Mouse (Mus musculus) stomach, postnatal 0 days (tissue): ENCODE measurements around the gene Cntnap1. TPM values are rescaled to one million over a fixed set of nuclear protein-coding genes. Genes with fewer than 3 reads are reported as not detected.

Source experiments
- ATAC-seq: fragments of 200-750 bp; cut with Nextera tagmentation; 2 replicates; pipeline ENCODE4 v1.8.0; 2017; ENCODE audit not compliant: low FRiP score, low TSS enrichment
- DNase-seq: peaks from one replicate; pipeline ENCODE4 v3.0.0-alpha.2; 2016; ENCODE audit warnings: low spot score
- H3K27ac ChIP-seq: fragments of 300-500 bp; sonication (generic); replicated peaks from 2 replicates; pipeline ENCODE4 v1.5.1; 2014; ENCODE audit warnings: mild to moderate bottlenecking, control low read depth
- H3K27me3 ChIP-seq: fragments of 300-500 bp; sonication (generic); 2 replicates; pipeline ENCODE4 v1.6.1; 2014; ENCODE audit warnings: low read length; ENCODE audit not compliant: control insufficient read depth, insufficient read depth
- H3K36me3 ChIP-seq: fragments of 300-500 bp; sonication (generic); 2 replicates; pipeline ENCODE4 v1.6.1; 2014; ENCODE audit warnings: low read length, mixed read lengths; ENCODE audit not compliant: control insufficient read depth, insufficient read depth
- H3K4me1 ChIP-seq: fragments of 300-500 bp; sonication (generic); replicated peaks from 2 replicates; pipeline ENCODE4 v1.6.1; 2014; ENCODE audit warnings: antibody characterized with exemption; ENCODE audit not compliant: control insufficient read depth, insufficient read depth
- H3K4me2 ChIP-seq: fragments of 300-500 bp; sonication (generic); replicated peaks from 2 replicates; pipeline ENCODE4 v1.6.1; 2014; ENCODE audit warnings: low read depth, mild to moderate bottlenecking, control low read depth, moderate library complexity
- H3K4me3 ChIP-seq: fragments of 300-500 bp; sonication (generic); 2 replicates; pipeline ENCODE4 v1.5.1; 2014; ENCODE audit warnings: low read depth, low read length, control low read depth
- H3K9ac ChIP-seq: fragments of 300-500 bp; sonication (generic); 2 replicates; pipeline ENCODE4 v1.6.1; 2014; ENCODE audit warnings: mild to moderate bottlenecking, low read length, control low read depth, mixed read lengths
- H3K9me3 ChIP-seq: fragments of 300-500 bp; sonication (generic); 2 replicates; pipeline ENCODE4 v1.6.1; 2016; ENCODE audit warnings: low read length; ENCODE audit not compliant: control insufficient read depth
- CTCF ChIP-seq: IDR thresholded peaks from 2 replicates; pipeline ENCODE4 v1.5.1; 2016; ENCODE audit warnings: antibody characterized with exemption, low read depth, mild to moderate bottlenecking, moderate library complexity
- EP300 ChIP-seq: optimal IDR thresholded peaks from 2 replicates; pipeline ENCODE3; 2016; ENCODE audit warnings: antibody characterized with exemption
- WGBS: fragments of 180-500 bp; shearing (Covaris S2); extraction: QIAGEN DNeasy Blood & Tissue Kit; methylation state at CpG from one replicate; pipeline ENCODE4 v1.1.7; 2014; 5-methylcytosine and 5-hydroxymethylcytosine counted together
- polyA plus RNA-seq: library from polyadenylated mRNA; unstranded; fragments of >200 nt; fragmentation: Nextera tagmentation; extraction: Ambion mirVana; gene quantifications from 2 replicates; pipeline ENCODE4 v1.2.1, GENCODE M21; 2015

Gene Cntnap1
- polyA plus RNA-seq, 1 experiment from 2014 or later: 0.52 TPM

DNA sequence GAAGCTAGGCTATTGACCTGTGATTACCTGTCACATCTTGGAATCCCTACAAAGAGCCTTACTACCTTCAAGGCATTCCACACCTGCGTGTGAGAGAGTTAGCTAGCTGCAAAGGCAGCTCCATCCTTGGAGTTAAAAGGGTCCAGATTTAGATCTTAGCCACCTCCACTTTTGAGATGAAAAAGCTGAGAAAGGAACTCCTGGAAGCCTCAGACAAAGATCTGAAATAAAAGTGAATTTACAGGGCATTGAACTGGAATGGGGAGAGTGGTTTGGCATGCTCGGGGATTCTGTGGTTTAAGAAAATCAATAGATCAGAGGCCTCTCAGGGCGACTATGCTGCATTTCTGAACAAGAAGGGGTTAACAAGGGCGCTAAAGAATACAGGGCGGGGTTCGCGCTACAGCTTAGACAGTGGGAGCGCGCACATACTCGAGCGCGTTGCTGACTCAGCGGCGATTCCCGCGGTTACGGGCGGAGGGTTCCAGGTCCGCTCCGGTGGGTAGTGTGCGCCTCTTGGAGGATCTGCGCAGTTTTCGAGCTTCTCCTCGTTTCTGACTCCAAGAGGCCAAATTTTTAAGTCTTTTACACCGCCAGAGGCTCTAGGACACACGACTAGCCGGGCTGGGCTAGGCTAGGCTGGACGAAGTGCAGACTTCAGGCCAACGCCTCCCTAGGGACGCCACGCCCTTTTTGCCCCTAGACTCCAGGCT, 1.6 kb downstream of the Cntnap1 start:
- Histone ChIP-seq H3K27me3 (no peaks in the 10 kb centered on the region), H3K9me3 (no peaks in the 10 kb centered on the region), H3K4me1 (peaks cover 22% of the 10 kb centered on the region), H3K36me3 (peaks cover 11% of the 10 kb centered on the region), H3K27ac (peak overlapping the region; percentile 95), H3K9ac (peak overlapping the region; percentile 65), H3K4me2 (peak overlapping the region; percentile 73), H3K4me3 (peak overlapping the region; percentile 58)
- DNase-seq (peak; percentile 76), ATAC-seq (peak; percentile 58)
- TF ChIP-seq EP300 (peak; percentile 49), CTCF (no peak)
- WGBS: 0% methylated on average over 31 of the region's 31 CpGs

- peak overlapping the region; percentile 95 for H3K27ac ChIP-seq
- H3K27me3 ChIP-seq: no peaks in the 10 kb centered on the region
- no peak for ATAC-seq
- peaks cover 22% of the 10 kb centered on the region for H3K4me1 ChIP-seq
- peaks cover 7% of the 10 kb centered on the region for H3K36me3 ChIP-seq
- H3K9me3 ChIP-seq: no peaks in the 10 kb centered on the region
- DNase-seq: no peak
- TF ChIP-seq EP300 (no peak), CTCF (no peak)
- peak overlapping the region; percentile 73 for H3K4me2 ChIP-seq
- 8% methylated on average over 5 of the region's 5 CpGs for WGBS
- H3K9ac ChIP-seq: peak overlapping the region; percentile 65
- peak overlapping the region; percentile 58 for H3K4me3 ChIP-seq
These were observed 2.1 kb downstream of the Cntnap1 start for GRCm38 (mm10) chr11:101172434-101172815.

DNA sequence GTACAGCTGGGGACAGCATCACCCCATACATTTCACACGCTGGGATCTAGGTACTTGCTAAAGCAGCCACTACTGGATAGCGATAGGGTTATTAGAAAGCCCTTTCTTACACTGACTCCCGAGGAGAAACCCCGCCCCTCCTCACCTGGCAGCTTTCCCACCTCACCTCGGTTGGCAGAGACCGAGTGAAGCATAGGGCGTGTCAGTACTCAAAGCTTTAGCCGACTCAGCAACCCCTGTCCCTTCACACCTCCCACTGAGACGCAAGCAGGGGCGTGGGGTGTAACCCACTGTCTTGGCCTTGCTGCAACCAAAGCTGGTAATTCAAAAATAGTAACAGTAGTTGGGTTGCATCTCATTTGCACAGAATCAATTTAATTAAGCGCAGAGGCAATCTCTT, 2.8 kb downstream of the Cntnap1 start:
- Histone ChIP-seq H3K4me2 (peak overlapping the region; percentile 73), H3K9me3 (no peaks in the 10 kb centered on the region), H3K27ac (peak overlapping the region; percentile 87), H3K27me3 (no peaks in the 10 kb centered on the region), H3K36me3 (peaks cover under 1% of the 10 kb centered on the region; the same call in 1 of the 2 replicates), H3K4me3 (peak overlapping the region; percentile 38), H3K9ac (peak overlapping the region; percentile 14; the same call in 1 of the 2 replicates), H3K4me1 (peaks cover 22% of the 10 kb centered on the region)
- 5% methylated on average over 11 of the region's 11 CpGs for WGBS
- no peak for ATAC-seq
- TF ChIP-seq CTCF: no peak
- no peak for TF ChIP-seq EP300
- DNase-seq: peak; percentile 92

- ATAC-seq (peak; percentile 61), DNase-seq (peak; percentile 80)
- no peaks in the 10 kb centered on the region for H3K27me3 ChIP-seq
- WGBS: 3% methylated on average over 61 of the region's 61 CpGs
- H3K9me3 ChIP-seq: no peaks in the 10 kb centered on the region
- no peaks in the 10 kb centered on the region for H3K36me3 ChIP-seq
- H3K4me1 ChIP-seq: peaks cover 22% of the 10 kb centered on the region
- peak overlapping the region; percentile 73 for H3K4me2 ChIP-seq
- H3K9ac ChIP-seq: peak overlapping the region; percentile 54
- TF ChIP-seq EP300 (no peak), CTCF (peak; percentile 97)
- peak overlapping the region; percentile 87 for H3K27ac ChIP-seq
- peak overlapping the region; percentile 38 for H3K4me3 ChIP-seq
These were observed 3.5 kb downstream of the Cntnap1 start for GRCm38 (mm10) chr11:101173631-101174388.

- H3K27me3 ChIP-seq: no peaks in the 10 kb centered on the region
- no peak for ATAC-seq
- peaks cover 20% of the 10 kb centered on the region for H3K4me1 ChIP-seq
- H3K9me3 ChIP-seq: no peaks in the 10 kb centered on the region
- DNase-seq: no peak
- TF ChIP-seq CTCF (no peak), EP300 (no peak)
- H3K4me3 ChIP-seq: peak overlapping the region; percentile 38
- H3K9ac ChIP-seq: peak overlapping the region; percentile 54; the same call in 1 of the 2 replicates
- 47% methylated on average over 9 of the region's 9 CpGs for WGBS
- H3K4me2 ChIP-seq: peak overlapping the region; percentile 73
- peak overlapping the region; percentile 87; the same call in 1 of the 2 replicates for H3K27ac ChIP-seq
- no peaks in the 10 kb centered on the region for H3K36me3 ChIP-seq
These were observed 4.0 kb downstream of the Cntnap1 start for GRCm38 (mm10) chr11:101174389-101174745.
